ENCODE assay signal across 12 mouse cellular contexts in genomic region chr12:69760743-69761406, GRCm38 (mm10). TPM values are rescaled to one million over a fixed set of nuclear protein-coding genes. Genes with fewer than 3 reads are reported as not detected.
DNase-seq lines count a peak whose midpoint lies in the region; ATAC-seq and TF ChIP-seq lines count a peak whose summit lies in the region.
"Had no signal": no experiment of that assay in that cellular context is flagged by ENCODE, and none has a peak within 500 bp of the region (broad histone marks: within the 10 kb centered on the region; RNA-seq: fewer than 3 reads in every experiment).

No protein-coding gene starts in this region.

- no peak for TF ChIP-seq EP300 in heart, postnatal 0 days (IDR thresholded peaks at IDR 0.05; ENCODE audit: low read depth)

- H3K4me3 ChIP-seq in heart, postnatal 0 days (ENCODE audit: low read depth, low read length) = no peak overlapping the region
- H3K4me3 ChIP-seq in lung, embryonic 15.5 days = no peak overlapping the region
- no peak overlapping the region for H3K4me3 ChIP-seq in liver, embryonic 16.5 days (ENCODE audit: low read depth, low read length)

- peak; percentile 55 to 60 for DNase-seq in cerebellum, postnatal 10 days
- no peak for DNase-seq in cerebellum, postnatal 4 days (ENCODE audit: low spot score in 2 of 2)
- no peak for DNase-seq in heart, postnatal 0 days (ENCODE audit: low spot score)
- DNase-seq in heart, postnatal 14 days = no peak
- DNase-seq in lung, postnatal 25 days (ENCODE audit: low spot score) = no peak
- no peak for DNase-seq in spleen, postnatal 36 days (ENCODE audit: low spot score in 2 of 2)
- DNase-seq: cerebellum, adult 11 months; embryo, embryonic 11 days; spleen, adult 18-20 months had no signal

- no peak overlapping the region for H3K9ac ChIP-seq in heart, postnatal 0 days (replicated peaks; ENCODE audit: low read depth, low read length)
- no peak overlapping the region for H3K9ac ChIP-seq in lung, embryonic 15.5 days
- no peak overlapping the region for H3K9ac ChIP-seq in liver, embryonic 16.5 days (ENCODE audit: low read depth, low read length)

- intact Hi-C loops in heart, postnatal 14 days (cut with DNase I) = no loop called here

- H3K27me3 ChIP-seq in heart, postnatal 0 days (ENCODE audit: control insufficient read depth, insufficient read depth, low read length) = no peaks in the 10 kb centered on the region
- no peaks in the 10 kb centered on the region for H3K27me3 ChIP-seq in lung, embryonic 15.5 days
- H3K27me3 ChIP-seq in liver, embryonic 16.5 days (ENCODE audit: control insufficient read depth, insufficient read depth, low read depth, low read length) = no peaks in the 10 kb centered on the region

- H3K9me3 ChIP-seq in heart, postnatal 0 days (replicated peaks; ENCODE audit: control insufficient read depth, low read length) = no peaks in the 10 kb centered on the region
- H3K9me3 ChIP-seq in lung, embryonic 15.5 days = no peaks in the 10 kb centered on the region
- H3K9me3 ChIP-seq in liver, embryonic 16.5 days (replicated peaks; ENCODE audit: control insufficient read depth, low read length) = no peaks in the 10 kb centered on the region

- no peak for ATAC-seq in heart, postnatal 0 days (ENCODE audit: insufficient read depth, low read depth)
- no peak for ATAC-seq in lung, embryonic 15.5 days (ENCODE audit: borderline replicate concordance, extremely low read depth, low FRiP score, low TSS enrichment)
- no peak for ATAC-seq in liver, embryonic 16.5 days (ENCODE audit: low read depth)
- ATAC-seq: midbrain, embryonic 16.5 days had no signal

- peaks cover 21% of the 10 kb centered on the region for H3K4me1 ChIP-seq in heart, postnatal 0 days (ENCODE audit: control insufficient read depth, insufficient read depth)
- H3K4me1 ChIP-seq in lung, embryonic 15.5 days = peaks cover 37% of the 10 kb centered on the region
- peaks cover 51% of the 10 kb centered on the region for H3K4me1 ChIP-seq in liver, embryonic 16.5 days (ENCODE audit: control insufficient read depth, low read depth, low read length)

- H3K4me2 ChIP-seq in heart, postnatal 0 days (ENCODE audit: low read depth, low read length) = no peak overlapping the region
- no peak overlapping the region for H3K4me2 ChIP-seq in lung, embryonic 15.5 days
- no peak overlapping the region for H3K4me2 ChIP-seq in liver, embryonic 16.5 days (ENCODE audit: low read depth, low read length)

- no peak for TF ChIP-seq CTCF in heart, postnatal 0 days (IDR thresholded peaks at IDR 0.05; ENCODE audit: low read depth)

- 82% methylated on average over 20 of the region's 20 CpGs for WGBS in heart, postnatal 0 days
- WGBS in lung, embryonic 15.5 days = 72% methylated on average over 20 of the region's 20 CpGs
- 85% methylated on average over 20 of the region's 20 CpGs for WGBS in liver, embryonic 16.5 days (ENCODE audit: insufficient replicate concordance)

- no peaks in the 10 kb centered on the region for H3K36me3 ChIP-seq in heart, postnatal 0 days (replicated peaks; ENCODE audit: control insufficient read depth, insufficient read depth, low read length)
- H3K36me3 ChIP-seq in lung, embryonic 15.5 days = no peaks in the 10 kb centered on the region
- H3K36me3 ChIP-seq in liver, embryonic 16.5 days (ENCODE audit: control insufficient read depth, insufficient read depth) = no peaks in the 10 kb centered on the region

- H3K27ac ChIP-seq in heart, postnatal 0 days (ENCODE audit: low read depth) = peak overlapping the region; percentile 5; the same call in 1 of the 2 replicates
- H3K27ac ChIP-seq in lung, embryonic 15.5 days = peak overlapping the region; percentile 46; the same call in 1 of the 2 replicates
- peak overlapping the region; percentile 66 for H3K27ac ChIP-seq in liver, embryonic 16.5 days (ENCODE audit: low read length)

RNA-seq across cellular contexts. Expression of gene Cdkl1, which starts 30.2 kb away (rescaled TPM):
- 3.8 and 6.6 TPM in 2 replicates for total RNA-seq in heart, postnatal 0 days (2014; rRNA removed; ENCODE audit: low replicate concordance)
- polyA plus RNA-seq in heart, postnatal 0 days (2015; fragmentation: Nextera tagmentation; extraction: Ambion mirVana) = 6.0 and 6.5 TPM in 2 replicates
- total RNA-seq in heart, postnatal 14 days (2021) = 1 to 10 TPM; 5.3 to 5.9 TPM
- polyA plus RNA-seq in lung, embryonic 15.5 days (2015; fragmentation: Nextera tagmentation; extraction: Ambion mirVana) = 1.4 and 1.6 TPM in 2 replicates
- polyA plus RNA-seq in liver, embryonic 16.5 days (2015; fragmentation: Nextera tagmentation; extraction: Ambion mirVana) = 1.7 TPM in 2 replicates

RNA-seq across cellular contexts. Expression of gene Atp5s, which starts 36.1 kb away (rescaled TPM):
- 8.9 and 20.6 TPM in 2 replicates for total RNA-seq in heart, postnatal 0 days (2014; rRNA removed; ENCODE audit: low replicate concordance)
- 40.9 and 41.4 TPM in 2 replicates for polyA plus RNA-seq in heart, postnatal 0 days (2015; fragmentation: Nextera tagmentation; extraction: Ambion mirVana)
- total RNA-seq in heart, postnatal 14 days (2021) = 10 to 100 TPM; 19.4 to 21.3 TPM
- polyA plus RNA-seq in lung, embryonic 15.5 days (2015; fragmentation: Nextera tagmentation; extraction: Ambion mirVana) = 28.3 and 30.0 TPM in 2 replicates
- 16.7 and 18.4 TPM in 2 replicates for polyA plus RNA-seq in liver, embryonic 16.5 days (2015; fragmentation: Nextera tagmentation; extraction: Ambion mirVana)

RNA-seq across cellular contexts. Expression of gene L2hgdh, which starts 36.2 kb away (rescaled TPM):
- 22.0 and 24.7 TPM in 2 replicates for total RNA-seq in heart, postnatal 0 days (2014; rRNA removed; ENCODE audit: low replicate concordance)
- 13.9 and 14.7 TPM in 2 replicates for polyA plus RNA-seq in heart, postnatal 0 days (2015; fragmentation: Nextera tagmentation; extraction: Ambion mirVana)
- 10 to 100 TPM; 30.0 to 30.2 TPM for total RNA-seq in heart, postnatal 14 days (2021)
- 14.6 and 14.9 TPM in 2 replicates for polyA plus RNA-seq in lung, embryonic 15.5 days (2015; fragmentation: Nextera tagmentation; extraction: Ambion mirVana)
- 11.6 and 12.2 TPM in 2 replicates for polyA plus RNA-seq in liver, embryonic 16.5 days (2015; fragmentation: Nextera tagmentation; extraction: Ambion mirVana)

Comparison
In these comparisons a context has a peak if more than half of its experiments do, and no peak if none do; other contexts are left out.
1. DNase-seq: peak in cerebellum, postnatal 10 days (2 of 2); none in cerebellum, postnatal 4 days (0 of 2), heart, postnatal 0 days (single experiment), heart, postnatal 14 days (0 of 2), lung, postnatal 25 days (single experiment) and spleen, postnatal 36 days (0 of 2).
2. H3K27ac ChIP-seq: peak in every context shown above with its lines; median percentile 66 in liver, embryonic 16.5 days; 46 in lung, embryonic 15.5 days; 5 in heart, postnatal 0 days.